Mouse (Mus musculus) midbrain, embryonic 16.5 days (tissue): ENCODE data around the gene Rbp7. TPM values are rescaled to one million over a fixed set of nuclear protein-coding genes. Genes with fewer than 3 reads are reported as not detected.
"Not testable (repeated sequence)": the region's sequence is repeated elsewhere in the genome, so short reads cannot be mapped to it uniquely, and the experiment has no call there.

Experiments
- ATAC-seq: fragments of 200-750 bp; cut with Nextera tagmentation; 2 replicates; pipeline ENCODE4 v1.8.0; 2017; ENCODE audit warnings: moderate TSS enrichment
- H3K27ac ChIP-seq: fragments of 300-500 bp; sonication (generic); 2 replicates; pipeline ENCODE4 v1.5.1; 2014; ENCODE audit warnings: mild to moderate bottlenecking, low read length, mixed read lengths
- H3K27me3 ChIP-seq: fragments of 300-500 bp; sonication (generic); 2 replicates; pipeline ENCODE4 v1.6.1; 2014; ENCODE audit warnings: low read depth, low read length, mixed read lengths; ENCODE audit not compliant: control insufficient read depth, insufficient read depth
- H3K36me3 ChIP-seq: fragments of 300-500 bp; sonication (generic); 2 replicates; pipeline ENCODE4 v1.6.1; 2014; ENCODE audit warnings: mild to moderate bottlenecking, low read length, moderate library complexity, mixed read lengths; ENCODE audit not compliant: control insufficient read depth, insufficient read depth
- H3K4me1 ChIP-seq: fragments of 300-500 bp; sonication (generic); 2 replicates; pipeline ENCODE4 v1.6.1; 2014; ENCODE audit warnings: mild to moderate bottlenecking, low read length, mixed read lengths; ENCODE audit not compliant: control insufficient read depth, insufficient read depth
- H3K4me2 ChIP-seq: fragments of 300-500 bp; sonication (generic); 2 replicates; pipeline ENCODE4 v1.6.1; 2014; ENCODE audit warnings: mild to moderate bottlenecking, low read length, mixed read lengths
- H3K4me3 ChIP-seq: fragments of 300-500 bp; sonication (generic); 2 replicates; pipeline ENCODE4 v1.5.1; 2014; ENCODE audit warnings: low read depth, mild to moderate bottlenecking, low read length, moderate library complexity, mixed read lengths
- H3K9ac ChIP-seq: fragments of 300-500 bp; sonication (generic); 2 replicates; pipeline ENCODE4 v1.6.1; 2014; ENCODE audit warnings: low read depth, low read length, mixed read lengths
- H3K9me3 ChIP-seq: fragments of 300-500 bp; sonication (generic); replicated peaks from 2 replicates; pipeline ENCODE4 v1.6.1; 2014; ENCODE audit warnings: mild to moderate bottlenecking, low read length, mixed read lengths; ENCODE audit not compliant: control insufficient read depth, poor library complexity, severe bottlenecking
- WGBS: fragments of 180-500 bp; shearing (Covaris S2); extraction: QIAGEN DNeasy Blood & Tissue Kit; methylation state at CpG from one replicate; pipeline ENCODE4 v1.1.7; 2014; 5-methylcytosine and 5-hydroxymethylcytosine counted together
- polyA plus RNA-seq: library from polyadenylated mRNA; unstranded; fragments of >200 nt; fragmentation: Nextera tagmentation; extraction: Ambion mirVana; gene quantifications from 2 replicates; pipeline ENCODE4 v1.2.1, GENCODE M21; 2015

Gene Rbp7
- polyA plus RNA-seq, 1 experiment from 2014 or later: 0.43 TPM

GRCm38 (mm10) chr4:149445868-149446267 lies 8.9 kb downstream of the Rbp7 start:
- Histone ChIP-seq H3K36me3 (no peaks in the 10 kb centered on the region), H3K4me3 (peak overlapping the region; percentile 3; the same call in 1 of the 2 replicates), H3K4me2 (peak overlapping the region; percentile 53), H3K9ac (peak overlapping the region; percentile 63), H3K27ac (peak overlapping the region; percentile 88), H3K9me3 (no peaks in the 10 kb centered on the region), H3K27me3 (no peaks in the 10 kb centered on the region), H3K4me1 (peaks cover 13% of the 10 kb centered on the region)
- 4% methylated on average over 11 of the region's 11 CpGs for WGBS
- peak; percentile 54 for ATAC-seq

- Histone ChIP-seq H3K27me3 (no peaks in the 10 kb centered on the region), H3K4me3 (peak overlapping the region; percentile 31), H3K4me2 (peak overlapping the region; percentile 53), H3K9me3 (no peaks in the 10 kb centered on the region), H3K27ac (peak overlapping the region; percentile 88), H3K4me1 (peaks cover 13% of the 10 kb centered on the region), H3K36me3 (no peaks in the 10 kb centered on the region), H3K9ac (peak overlapping the region; percentile 63)
- ATAC-seq: peak; percentile 98
- under 1% methylated on average over 36 of the region's 36 CpGs for whole genome bisulfite sequencing
These were observed 9.6 kb downstream of the Rbp7 start for GRCm38 (mm10) chr4:149444964-149445701.

- H3K9ac ChIP-seq: peak overlapping the region; percentile 63; the same call in 1 of the 2 replicates
- H3K9me3 ChIP-seq: no peaks in the 10 kb centered on the region
- H3K36me3 ChIP-seq: no peaks in the 10 kb centered on the region
- H3K27ac ChIP-seq: peak overlapping the region; percentile 88
- 63% methylated on average over 1 of the region's 1 CpGs for WGBS
- H3K4me1 ChIP-seq: peaks cover 13% of the 10 kb centered on the region
- peak overlapping the region; percentile 53; the same call in 1 of the 2 replicates for H3K4me2 ChIP-seq
- H3K27me3 ChIP-seq: no peaks in the 10 kb centered on the region
- H3K4me3 ChIP-seq: no peak overlapping the region
- ATAC-seq: no peak
These were observed 10.3 kb downstream of the Rbp7 start for GRCm38 (mm10) chr4:149444465-149444864.

- H3K9ac ChIP-seq: no peak overlapping the region
- no peaks in the 10 kb centered on the region for H3K27me3 ChIP-seq
- H3K4me1 ChIP-seq: peaks cover 13% of the 10 kb centered on the region
- 61% methylated on average over 3 of the region's 3 CpGs for WGBS
- H3K36me3 ChIP-seq: no peaks in the 10 kb centered on the region
- no peaks in the 10 kb centered on the region for H3K9me3 ChIP-seq
- no peak for ATAC-seq
- no peak overlapping the region for H3K27ac ChIP-seq
- no peak overlapping the region for H3K4me3 ChIP-seq
- H3K4me2 ChIP-seq: no peak overlapping the region
These were observed 12.3 kb downstream of the Rbp7 start for GRCm38 (mm10) chr4:149442436-149442835.

- Histone ChIP-seq H3K27ac (no peak overlapping the region), H3K9me3 (no peaks in the 10 kb centered on the region), H3K4me1 (peaks cover 6% of the 10 kb centered on the region; the same call in 1 of the 2 replicates), H3K4me2 (no peak overlapping the region), H3K9ac (no peak overlapping the region), H3K36me3 (no peaks in the 10 kb centered on the region), H3K27me3 (no peaks in the 10 kb centered on the region), H3K4me3 (no peak overlapping the region)
- no peak for ATAC-seq
- WGBS: 65% methylated on average over 8 of the region's 8 CpGs
These were observed 14.2 kb downstream of the Rbp7 start for GRCm38 (mm10) chr4:149440576-149440975.

GRCm38 (mm10) chr4:149431887-149432286 lies 22.9 kb downstream of the Rbp7 start:
- H3K9me3 ChIP-seq, H3K27ac ChIP-seq, H3K4me1 ChIP-seq, H3K36me3 ChIP-seq, H3K9ac ChIP-seq, H3K4me2 ChIP-seq, H3K4me3 ChIP-seq, H3K27me3 ChIP-seq, ATAC-seq: not testable (repeated sequence)
- WGBS: 66% methylated on average over 1 of the region's 1 CpGs

GRCm38 (mm10) chr4:149429592-149429991 lies 25.2 kb downstream of the Rbp7 start:
- 81% methylated on average over 5 of the region's 5 CpGs for WGBS

GRCm38 (mm10) chr4:149426325-149427199 lies 28.2 kb downstream of the Rbp7 start, which contains the start of gene Ube4b:
Ube4b (minus strand) TSS chr4:149426749.
- Histone ChIP-seq H3K36me3 (no peaks in the 10 kb centered on the region), H3K4me3 (peak within 1 kb of the TSS; percentile 98), H3K9ac (peak within 1 kb of the TSS; percentile 95), H3K4me1 (peaks cover 19% of the 10 kb centered on the region), H3K27ac (peak within 1 kb of the TSS; percentile 99), H3K9me3 (no peaks in the 10 kb centered on the region), H3K27me3 (no peaks in the 10 kb centered on the region), H3K4me2 (peak within 1 kb of the TSS; percentile 62)
- peak; percentile 94 for ATAC-seq
- under 1% methylated on average over 45 of the region's 50 CpGs for WGBS

More at GRCm38 (mm10) chr4:149429592-149429991, 25.2 kb downstream of the Rbp7 start:
- ATAC-seq: no peak
- Histone ChIP-seq H3K27ac (no peak overlapping the region), H3K27me3 (no peaks in the 10 kb centered on the region), H3K36me3 (no peaks in the 10 kb centered on the region), H3K9me3 (no peaks in the 10 kb centered on the region), H3K9ac (no peak overlapping the region), H3K4me3 (no peak overlapping the region), H3K4me2 (no peak overlapping the region), H3K4me1 (peaks cover 4% of the 10 kb centered on the region; the same call in 1 of the 2 replicates)
